Mouse (Mus musculus) CH12F3 (cell line): ENCODE measurements around the gene Gna12.

Experiments
- in situ Hi-C: fragments of 300-500 bp; cut with MboI; formaldehyde crosslinking; loops from 2 replicates; pipeline ENCODE4 v1.14.3; 2020; ENCODE audit warnings: low sequenced_read_pairs

Gene Gna12

GRCm38 (mm10) chr5:140767704-140768141, 62.5 kb downstream of the Gna12 start:
- in situ Hi-C loops, result no loop called here

- in situ Hi-C loops, result no loop called here
Observed at GRCm38 (mm10) chr5:140766566-140766965, 63.7 kb downstream of the Gna12 start.

GRCm38 (mm10) chr5:140764921-140765613, 65.2 kb downstream of the Gna12 start:
- in situ Hi-C loops, result no loop called here

GRCm38 (mm10) chr5:140762540-140762939, 67.7 kb downstream of the Gna12 start:
- in situ Hi-C loops, result no loop called here

GRCm38 (mm10) chr5:140758864-140759263, 71.4 kb downstream of the Gna12 start:
- in situ Hi-C loops, result no loop called here

GRCm38 (mm10) chr5:140753223-140753622, 77.0 kb downstream of the Gna12 start:
- in situ Hi-C loops, result no loop called here

- in situ Hi-C loops, result no loop called here
Observed at GRCm38 (mm10) chr5:140752639-140753038, 77.6 kb downstream of the Gna12 start.

- in situ Hi-C loops, result no loop called here
Observed at GRCm38 (mm10) chr5:140752041-140752440, 78.2 kb downstream of the Gna12 start.

- in situ Hi-C loops, result no loop called here
Observed at GRCm38 (mm10) chr5:140750925-140751324, 79.3 kb downstream of the Gna12 start.

GRCm38 (mm10) chr5:140749062-140749875, 81.0 kb downstream of the Gna12 start:
- in situ Hi-C loops, result no loop called here

GRCm38 (mm10) chr5:140748425-140748824, 81.8 kb downstream of the Gna12 start:
- in situ Hi-C loops, result no loop called here

- in situ Hi-C loops, result no loop called here
Observed at GRCm38 (mm10) chr5:140743706-140744131, 86.5 kb downstream of the Gna12 start.

- in situ Hi-C loops, result no loop called here
Observed at GRCm38 (mm10) chr5:140741877-140742276, 88.4 kb downstream of the Gna12 start.

GRCm38 (mm10) chr5:140741040-140741439, 89.2 kb downstream of the Gna12 start:
- in situ Hi-C loops, result no loop called here

- in situ Hi-C loops, result no loop called here
Observed at GRCm38 (mm10) chr5:140739813-140740212, 90.4 kb downstream of the Gna12 start.

- in situ Hi-C loops, result no loop called here
Observed at GRCm38 (mm10) chr5:140736166-140736565, 94.1 kb downstream of the Gna12 start.

- in situ Hi-C loops, result no loop called here
Observed at GRCm38 (mm10) chr5:140735297-140735696, 94.9 kb downstream of the Gna12 start.

- in situ Hi-C loops, result no loop called here
Observed at GRCm38 (mm10) chr5:140733336-140733735, 96.9 kb downstream of the Gna12 start.

GRCm38 (mm10) chr5:140732195-140732594, 98.0 kb downstream of the Gna12 start:
- in situ Hi-C loops, result no loop called here

- in situ Hi-C loops, result no loop called here
Observed at GRCm38 (mm10) chr5:140731040-140731797, 99.0 kb downstream of the Gna12 start.
